Mouse (Mus musculus) midbrain, embryonic 11.5 days (tissue): ENCODE measurements around the gene Gas2l1. TPM values are rescaled to one million over a fixed set of nuclear protein-coding genes. Genes with fewer than 3 reads are reported as not detected.
A peak's percentile ranks its signal among the peaks of the same experiment; 100 is the strongest.
"Not testable (repeated sequence)": the region's sequence is repeated elsewhere in the genome, so short reads cannot be mapped to it uniquely, and the experiment has no call there.

Source experiments
- ATAC-seq: fragments of 200-750 bp; cut with Nextera tagmentation; 2 replicates; pipeline ENCODE4 v1.8.0; 2017; ENCODE audit warnings: moderate TSS enrichment, moderate library complexity; ENCODE audit not compliant: low FRiP score
- DNase-seq: peaks from one replicate; pipeline ENCODE4 v3.0.0; 2015; ENCODE audit warnings: low spot score; ENCODE audit errors: missing footprints
- H3K27ac ChIP-seq: fragments of 300-500 bp; sonication (generic); 2 replicates; pipeline ENCODE4 v1.5.1; 2014; ENCODE audit warnings: low read depth, low read length
- H3K27me3 ChIP-seq: fragments of 300-500 bp; sonication (generic); 2 replicates; pipeline ENCODE4 v1.6.1; 2014; ENCODE audit warnings: mild to moderate bottlenecking, low read length, moderate library complexity, mixed read lengths; ENCODE audit not compliant: control insufficient read depth, insufficient read depth
- H3K36me3 ChIP-seq: fragments of 300-500 bp; sonication (generic); 2 replicates; pipeline ENCODE4 v1.6.1; 2014; ENCODE audit warnings: mild to moderate bottlenecking, low read length, moderate library complexity, mixed read lengths; ENCODE audit not compliant: control insufficient read depth, insufficient read depth
- H3K4me1 ChIP-seq: fragments of 300-500 bp; sonication (generic); 2 replicates; pipeline ENCODE4 v1.6.1; 2014; ENCODE audit warnings: low read length; ENCODE audit not compliant: control insufficient read depth, insufficient read depth
- H3K4me2 ChIP-seq: fragments of 300-500 bp; sonication (generic); 2 replicates; pipeline ENCODE4 v1.6.1; 2014; ENCODE audit warnings: mild to moderate bottlenecking, moderate library complexity
- H3K4me3 ChIP-seq: fragments of 300-500 bp; sonication (generic); 2 replicates; pipeline ENCODE4 v1.5.1; 2014; ENCODE audit warnings: low read depth, low read length
- H3K9ac ChIP-seq: fragments of 300-500 bp; sonication (generic); 2 replicates; pipeline ENCODE4 v1.6.1; 2014; ENCODE audit warnings: low read length
- H3K9me3 ChIP-seq: fragments of 300-500 bp; sonication (generic); 2 replicates; pipeline ENCODE4 v1.6.1; 2016; ENCODE audit warnings: low read length; ENCODE audit not compliant: control insufficient read depth
- WGBS: fragments of 180-500 bp; shearing (Covaris S2); extraction: QIAGEN DNeasy Blood & Tissue Kit; methylation state at CpG from one replicate; pipeline ENCODE4 v1.1.7; 2014; 5-methylcytosine and 5-hydroxymethylcytosine counted together
- polyA plus RNA-seq: library from polyadenylated mRNA; unstranded; fragments of >200 nt; fragmentation: Nextera tagmentation; extraction: Ambion mirVana; gene quantifications from 2 replicates; pipeline ENCODE4 v1.2.1, GENCODE M21; 2014

Gene Gas2l1
- polyA plus RNA-seq, 1 experiment from 2014 or later: 23.1 TPM

- Histone ChIP-seq H3K27ac (peak within 1 kb of the TSS; percentile 95), H3K4me3 (peak within 1 kb of the TSS; percentile 95), H3K36me3 (no peaks in the 10 kb centered on the region), H3K9ac (peak within 1 kb of the TSS; percentile 98), H3K4me1 (peaks cover 22% of the 10 kb centered on the region), H3K27me3 (no peaks in the 10 kb centered on the region), H3K9me3 (no peaks in the 10 kb centered on the region), H3K4me2 (peak within 1 kb of the TSS; percentile 86)
- WGBS: under 1% methylated on average over 90 of the region's 92 CpGs
- ATAC-seq (peak; percentile 88), DNase-seq (peak; percentile 100)
Observed at GRCm38 (mm10) chr11:5098736-5099542, 33.8 kb upstream of the Gas2l1 start, which contains the start of the genes Rhbdd3 and Ewsr1. Gene Rhbdd3 (plus strand): TSS chr11:5098926. Gene Ewsr1 (minus strand): TSS chr11:5099266.

GRCm38 (mm10) chr11:5098035-5098735 lies 33.1 kb upstream of the Gas2l1 start:
- ATAC-seq (peak; percentile 34), DNase-seq (peak; percentile 95)
- H3K9me3 ChIP-seq: no peaks in the 10 kb centered on the region
- peak overlapping the region; percentile 74 for H3K4me2 ChIP-seq
- H3K27ac ChIP-seq: peak overlapping the region; percentile 95
- no peaks in the 10 kb centered on the region for H3K27me3 ChIP-seq
- under 1% methylated on average over 44 of the region's 44 CpGs for whole genome bisulfite sequencing
- peaks cover 22% of the 10 kb centered on the region for H3K4me1 ChIP-seq
- peak overlapping the region; percentile 95 for H3K4me3 ChIP-seq
- H3K36me3 ChIP-seq: no peaks in the 10 kb centered on the region
- H3K9ac ChIP-seq: peak overlapping the region; percentile 98

- Histone ChIP-seq H3K4me3 (peak overlapping the region; percentile 95), H3K4me2 (peak overlapping the region; percentile 74), H3K36me3 (peaks cover 7% of the 10 kb centered on the region; the same call in 1 of the 2 replicates), H3K9ac (no peak overlapping the region), H3K9me3 (no peaks in the 10 kb centered on the region), H3K4me1 (peaks cover 22% of the 10 kb centered on the region), H3K27ac (no peak overlapping the region), H3K27me3 (no peaks in the 10 kb centered on the region)
- 82% methylated on average over 8 of the region's 8 CpGs for WGBS
- ATAC-seq (no peak), DNase-seq (no peak)
Observed at GRCm38 (mm10) chr11:5096480-5097020, 31.4 kb upstream of the Gas2l1 start.

GRCm38 (mm10) chr11:5095877-5096276 lies 30.8 kb upstream of the Gas2l1 start:
- Histone ChIP-seq H3K36me3 (peaks cover 10% of the 10 kb centered on the region; the same call in 1 of the 2 replicates), H3K9me3 (no peaks in the 10 kb centered on the region), H3K27me3 (no peaks in the 10 kb centered on the region), H3K27ac (no peak overlapping the region), H3K9ac (no peak overlapping the region), H3K4me2 (no peak overlapping the region), H3K4me3 (no peak overlapping the region), H3K4me1 (peaks cover 22% of the 10 kb centered on the region)
- no peak for DNase-seq
- WGBS: 89% methylated on average over 5 of the region's 5 CpGs
- no peak for ATAC-seq

- H3K27me3 ChIP-seq: no peaks in the 10 kb centered on the region
- H3K4me2 ChIP-seq: no peak overlapping the region
- H3K4me1 ChIP-seq: peaks cover 5% of the 10 kb centered on the region; the same call in 1 of the 2 replicates
- no peak overlapping the region for H3K27ac ChIP-seq
- DNase-seq: no peak
- H3K9ac ChIP-seq: no peak overlapping the region
- peaks cover 29% of the 10 kb centered on the region for H3K36me3 ChIP-seq
- H3K4me3 ChIP-seq: no peak overlapping the region
- no peak for ATAC-seq
- WGBS: 51% methylated on average over 2 of the region's 2 CpGs
- no peaks in the 10 kb centered on the region for H3K9me3 ChIP-seq
Observed at GRCm38 (mm10) chr11:5091706-5092105, 26.6 kb upstream of the Gas2l1 start.

- WGBS: 96% methylated on average over 1 of the region's 1 CpGs
- H3K4me3 ChIP-seq: no peak overlapping the region
- no peaks in the 10 kb centered on the region for H3K4me1 ChIP-seq
- no peaks in the 10 kb centered on the region for H3K9me3 ChIP-seq
- H3K27me3 ChIP-seq: no peaks in the 10 kb centered on the region
- no peak overlapping the region for H3K27ac ChIP-seq
- ATAC-seq (no peak), DNase-seq (no peak)
- no peak overlapping the region for H3K9ac ChIP-seq
- H3K4me2 ChIP-seq: no peak overlapping the region
- peaks cover 38% of the 10 kb centered on the region for H3K36me3 ChIP-seq
Observed at GRCm38 (mm10) chr11:5089147-5089546, 24.0 kb upstream of the Gas2l1 start.

- not testable (repeated sequence) for H3K9me3 ChIP-seq, H3K4me3 ChIP-seq, H3K27ac ChIP-seq, H3K9ac ChIP-seq, ATAC-seq, H3K27me3 ChIP-seq, H3K4me2 ChIP-seq, H3K4me1 ChIP-seq
- peaks cover 33% of the 10 kb centered on the region for H3K36me3 ChIP-seq
- peak; percentile 87 for DNase-seq
- WGBS: 96% methylated on average over 3 of the region's 5 CpGs
Observed at GRCm38 (mm10) chr11:5076843-5077242, 11.7 kb upstream of the Gas2l1 start.

GRCm38 (mm10) chr11:5075760-5076159 lies 10.6 kb upstream of the Gas2l1 start:
- H3K9ac ChIP-seq: no peak overlapping the region
- no peak overlapping the region for H3K4me2 ChIP-seq
- no peak overlapping the region for H3K27ac ChIP-seq
- no peak overlapping the region for H3K4me3 ChIP-seq
- H3K4me1 ChIP-seq: no peaks in the 10 kb centered on the region
- peaks cover 37% of the 10 kb centered on the region for H3K36me3 ChIP-seq
- no peaks in the 10 kb centered on the region for H3K27me3 ChIP-seq
- H3K9me3 ChIP-seq: no peaks in the 10 kb centered on the region
- no peak for ATAC-seq
- DNase-seq: no peak

GRCm38 (mm10) chr11:5074882-5075281 lies 9.8 kb upstream of the Gas2l1 start:
- Histone ChIP-seq H3K27me3 (no peaks in the 10 kb centered on the region), H3K4me1 (no peaks in the 10 kb centered on the region), H3K4me2 (no peak overlapping the region), H3K9me3 (no peaks in the 10 kb centered on the region), H3K27ac (no peak overlapping the region), H3K9ac (no peak overlapping the region), H3K4me3 (no peak overlapping the region), H3K36me3 (peaks cover 39% of the 10 kb centered on the region)
- WGBS: 74% methylated on average over 4 of the region's 4 CpGs
- ATAC-seq (peak; percentile 44; the same call in 1 of the 2 replicates), DNase-seq (no peak)
